ENCODE assay signal across 20 mouse cellular contexts in genomic region chr11:62565747-62566146, GRCm38 (mm10). TPM values are rescaled to one million over a fixed set of nuclear protein-coding genes. Genes with fewer than 3 reads are reported as not detected.
DNase-seq lines count a peak whose midpoint lies in the region; ATAC-seq and TF ChIP-seq lines count a peak whose summit lies in the region.
"Had no signal": no experiment of that assay in that cellular context is flagged by ENCODE, and none has a peak within 500 bp of the region (broad histone marks: within the 10 kb centered on the region; RNA-seq: fewer than 3 reads in every experiment).

No protein-coding gene starts in this region.

- no peak for TF ChIP-seq CTCF in heart, postnatal 0 days (IDR thresholded peaks at IDR 0.05; ENCODE audit: low read depth)
- no peak for TF ChIP-seq CTCF in intestine, postnatal 0 days (IDR thresholded peaks at IDR 0.05; ENCODE audit: low read depth)
- TF ChIP-seq CTCF in cerebellum, adult 2 months (IDR thresholded peaks at IDR 0.05; ENCODE audit: borderline replicate concordance, insufficient read depth, low read depth, low read length), result no peak

- no peaks in the 10 kb centered on the region for H3K36me3 ChIP-seq in heart, postnatal 0 days (replicated peaks; ENCODE audit: control insufficient read depth, insufficient read depth, low read length)
- H3K36me3 ChIP-seq in kidney, embryonic 16.5 days (ENCODE audit: insufficient read depth, low read length), result no peaks in the 10 kb centered on the region
- no peaks in the 10 kb centered on the region for H3K36me3 ChIP-seq in intestine, postnatal 0 days (ENCODE audit: control insufficient read depth, insufficient read depth)
- H3K36me3 ChIP-seq: embryonic facial prominence, embryonic 13.5 days; forebrain, embryonic 12.5 days; heart, embryonic 15.5 days; hindbrain, embryonic 15.5 days had no signal

- H3K4me3 ChIP-seq in heart, postnatal 0 days (ENCODE audit: low read depth, low read length), result no peak overlapping the region
- no peak overlapping the region for H3K4me3 ChIP-seq in kidney, embryonic 16.5 days (ENCODE audit: low read length)
- H3K4me3 ChIP-seq in intestine, postnatal 0 days (ENCODE audit: low read depth, low read length), result no peak overlapping the region
- H3K4me3 ChIP-seq in cerebellum, adult 2 months (replicated peaks; ENCODE audit: insufficient read depth, low read depth, low read length), result no peak overlapping the region
- H3K4me3 ChIP-seq: embryonic facial prominence, embryonic 13.5 days; forebrain, embryonic 12.5 days; heart, embryonic 15.5 days; hindbrain, embryonic 15.5 days had no signal

- TF ChIP-seq POLR2A in cerebellum, adult 2 months (IDR thresholded peaks at IDR 0.05; ENCODE audit: borderline replicate concordance, insufficient read depth, low read length), result no peak

- H3K9me3 ChIP-seq in heart, postnatal 0 days (replicated peaks; ENCODE audit: control insufficient read depth, low read length), result no peaks in the 10 kb centered on the region
- no peaks in the 10 kb centered on the region for H3K9me3 ChIP-seq in kidney, embryonic 16.5 days (ENCODE audit: low read length)
- no peaks in the 10 kb centered on the region for H3K9me3 ChIP-seq in intestine, postnatal 0 days (ENCODE audit: control insufficient read depth)
- H3K9me3 ChIP-seq: embryonic facial prominence, embryonic 13.5 days; forebrain, embryonic 12.5 days; heart, embryonic 15.5 days; hindbrain, embryonic 15.5 days had no signal

- no peak overlapping the region for H3K27ac ChIP-seq in heart, postnatal 0 days (ENCODE audit: low read depth)
- no peak overlapping the region for H3K27ac ChIP-seq in kidney, embryonic 16.5 days (ENCODE audit: low read length)
- H3K27ac ChIP-seq in intestine, postnatal 0 days (ENCODE audit: low read depth, low read length), result no peak overlapping the region
- H3K27ac ChIP-seq in cerebellum, adult 2 months (ENCODE audit: insufficient read depth, low read length), result no peak overlapping the region
- H3K27ac ChIP-seq: embryonic facial prominence, embryonic 13.5 days; forebrain, embryonic 12.5 days; heart, embryonic 15.5 days; hindbrain, embryonic 15.5 days had no signal

- no peak for TF ChIP-seq EP300 in heart, postnatal 0 days (IDR thresholded peaks at IDR 0.05; ENCODE audit: low read depth)

- H3K4me1 ChIP-seq in heart, postnatal 0 days (ENCODE audit: control insufficient read depth, insufficient read depth), result no peaks in the 10 kb centered on the region
- H3K4me1 ChIP-seq in kidney, embryonic 16.5 days (ENCODE audit: insufficient read depth, low read length), result no peaks in the 10 kb centered on the region
- no peaks in the 10 kb centered on the region for H3K4me1 ChIP-seq in intestine, postnatal 0 days (replicated peaks; ENCODE audit: control insufficient read depth, insufficient read depth, low read length)
- H3K4me1 ChIP-seq in cerebellum, adult 2 months (ENCODE audit: control insufficient read depth, insufficient read depth, low read length), result no peaks in the 10 kb centered on the region
- H3K4me1 ChIP-seq: embryonic facial prominence, embryonic 13.5 days; hindbrain, embryonic 15.5 days had no signal

- no peak for DNase-seq in heart, postnatal 0 days (ENCODE audit: low spot score)
- DNase-seq in heart, adult 11 months, result no peak
- no peak for DNase-seq in kidney, adult 8-10 months
- no peak for DNase-seq in cerebellum, adult 2 months
- DNase-seq in thymus, postnatal 0 days (ENCODE audit: low spot score), result no peak
- DNase-seq: adrenal gland, adult 2 months; adrenal gland, postnatal 36 days; cerebellum, adult 8-10 months; cerebellum, postnatal 14 days; embryo, embryonic 11 days; heart, postnatal 36 days had no signal

- no peaks in the 10 kb centered on the region for H3K27me3 ChIP-seq in heart, postnatal 0 days (ENCODE audit: control insufficient read depth, insufficient read depth, low read length)
- no peaks in the 10 kb centered on the region for H3K27me3 ChIP-seq in kidney, embryonic 16.5 days (ENCODE audit: insufficient read depth, low read length)
- H3K27me3 ChIP-seq in intestine, postnatal 0 days (replicated peaks; ENCODE audit: control insufficient read depth, insufficient read depth, low read length), result no peaks in the 10 kb centered on the region
- H3K27me3 ChIP-seq in cerebellum, adult 2 months (ENCODE audit: control insufficient read depth, insufficient read depth, low read length), result no peaks in the 10 kb centered on the region; the same call in 1 of the 2 replicates
- H3K27me3 ChIP-seq: embryonic facial prominence, embryonic 13.5 days; forebrain, embryonic 12.5 days; heart, embryonic 15.5 days; hindbrain, embryonic 15.5 days had no signal

- ATAC-seq in heart, postnatal 0 days (ENCODE audit: insufficient read depth, low read depth), result peak; percentile 20; the same call in 1 of the 2 replicates
- ATAC-seq in kidney, embryonic 16.5 days (ENCODE audit: low FRiP score, low TSS enrichment), result peak; percentile 63
- 0 out of 2 replicates have a peak, but pooled peaks have one; percentile 17 for ATAC-seq in granulocyte monocyte progenitor cell, adult 5-6 weeks (replicated peaks; ENCODE audit: poor library complexity, severe bottlenecking)
- 0 out of 2 replicates have a peak, but pooled peaks have one; percentile 33 for ATAC-seq in intestine, postnatal 0 days
- ATAC-seq: forebrain, embryonic 16.5 days had no signal

- 54% methylated on average over 7 of the region's 7 CpGs for WGBS in heart, postnatal 0 days
- 25% methylated on average over 7 of the region's 7 CpGs for WGBS in kidney, embryonic 16.5 days
- WGBS in intestine, postnatal 0 days, result 68% methylated on average over 7 of the region's 7 CpGs
- 66% methylated on average over 7 of the region's 7 CpGs for WGBS in cerebellum, adult 2 months

- H3K4me2 ChIP-seq in heart, postnatal 0 days (ENCODE audit: low read depth, low read length), result no peak overlapping the region
- no peak overlapping the region for H3K4me2 ChIP-seq in kidney, embryonic 16.5 days (replicated peaks; ENCODE audit: low read depth, low read length)
- no peak overlapping the region for H3K4me2 ChIP-seq in intestine, postnatal 0 days (replicated peaks; ENCODE audit: low read depth)
- H3K4me2 ChIP-seq: embryonic facial prominence, embryonic 13.5 days; forebrain, embryonic 12.5 days; heart, embryonic 11.5 days; heart, embryonic 15.5 days; hindbrain, embryonic 15.5 days had no signal

- H3K9ac ChIP-seq in heart, postnatal 0 days (replicated peaks; ENCODE audit: low read depth, low read length), result no peak overlapping the region
- no peak overlapping the region for H3K9ac ChIP-seq in kidney, embryonic 16.5 days (replicated peaks; ENCODE audit: low read length)
- H3K9ac ChIP-seq in intestine, postnatal 0 days (ENCODE audit: low read depth, low read length), result no peak overlapping the region
- H3K9ac ChIP-seq: embryonic facial prominence, embryonic 13.5 days; forebrain, embryonic 12.5 days; heart, embryonic 15.5 days; hindbrain, embryonic 15.5 days had no signal

RNA-seq across cellular contexts. Expression of gene Trpv2, which starts 8.5 kb away (rescaled TPM):
- total RNA-seq in heart, postnatal 0 days (2014; rRNA removed; ENCODE audit: low replicate concordance), result 6.4 and 7.7 TPM in 2 replicates
- polyA plus RNA-seq in heart, postnatal 0 days (2015; fragmentation: Nextera tagmentation; extraction: Ambion mirVana), result 2.6 and 3.0 TPM in 2 replicates
- 4.6 and 6.6 TPM in 2 replicates for polyA plus RNA-seq in kidney, embryonic 16.5 days (2015; fragmentation: Nextera tagmentation; extraction: Ambion mirVana)
- 13.8 and 17.5 TPM in 2 replicates for total RNA-seq in granulocyte monocyte progenitor cell, adult 5-6 weeks (2014; fragmentation: Nextera tagmentation)
- 9.2 and 10.7 TPM in 2 replicates for total RNA-seq in granulocyte monocyte progenitor cell, adult 5-6 weeks (2017)
- 6.0 and 6.3 TPM in 2 replicates for polyA plus RNA-seq in intestine, postnatal 0 days (2015; fragmentation: Nextera tagmentation; extraction: Ambion mirVana)
- polyA plus RNA-seq in cerebellum, adult 2 months (2012; rRNA removed), result 22.0 and 23.7 TPM in 2 replicates
- 48.1 and 51.6 TPM in 2 replicates for polyA plus RNA-seq in thymus, postnatal 0 days (2015; fragmentation: Nextera tagmentation; extraction: Ambion mirVana)

RNA-seq across cellular contexts. Expression of gene Ubb, which starts 14.8 kb away (rescaled TPM):
- 704 and 828 TPM in 2 replicates for total RNA-seq in heart, postnatal 0 days (2014; rRNA removed; ENCODE audit: low replicate concordance)
- 1,871 and 2,053 TPM in 2 replicates for polyA plus RNA-seq in heart, postnatal 0 days (2015; fragmentation: Nextera tagmentation; extraction: Ambion mirVana)
- polyA plus RNA-seq in kidney, embryonic 16.5 days (2015; fragmentation: Nextera tagmentation; extraction: Ambion mirVana), result 3,284 and 3,391 TPM in 2 replicates
- 870 and 954 TPM in 2 replicates for total RNA-seq in granulocyte monocyte progenitor cell, adult 5-6 weeks (2014; fragmentation: Nextera tagmentation)
- total RNA-seq in granulocyte monocyte progenitor cell, adult 5-6 weeks (2017), result 1,051 and 1,247 TPM in 2 replicates
- 2,405 and 2,440 TPM in 2 replicates for polyA plus RNA-seq in intestine, postnatal 0 days (2015; fragmentation: Nextera tagmentation; extraction: Ambion mirVana)
- 3,782 and 4,320 TPM in 2 replicates for polyA plus RNA-seq in cerebellum, adult 2 months (2012; rRNA removed)
- 3,204 and 3,318 TPM in 2 replicates for polyA plus RNA-seq in thymus, postnatal 0 days (2015; fragmentation: Nextera tagmentation; extraction: Ambion mirVana)

RNA-seq across cellular contexts. Expression of gene Cenpv, which starts 26.7 kb away (rescaled TPM):
- 19.1 and 111 TPM in 2 replicates for total RNA-seq in heart, postnatal 0 days (2014; rRNA removed; ENCODE audit: low replicate concordance)
- polyA plus RNA-seq in heart, postnatal 0 days (2015; fragmentation: Nextera tagmentation; extraction: Ambion mirVana), result 13.1 and 14.6 TPM in 2 replicates
- 7.6 and 17.7 TPM in 2 replicates for polyA plus RNA-seq in kidney, embryonic 16.5 days (2015; fragmentation: Nextera tagmentation; extraction: Ambion mirVana)
- 25.2 and 30.3 TPM in 2 replicates for total RNA-seq in granulocyte monocyte progenitor cell, adult 5-6 weeks (2014; fragmentation: Nextera tagmentation)
- total RNA-seq in granulocyte monocyte progenitor cell, adult 5-6 weeks (2017), result 12.8 and 15.7 TPM in 2 replicates
- 54.9 and 55.2 TPM in 2 replicates for polyA plus RNA-seq in intestine, postnatal 0 days (2015; fragmentation: Nextera tagmentation; extraction: Ambion mirVana)
- 46.7 and 52.4 TPM in 2 replicates for polyA plus RNA-seq in cerebellum, adult 2 months (2012; rRNA removed)
- polyA plus RNA-seq in thymus, postnatal 0 days (2015; fragmentation: Nextera tagmentation; extraction: Ambion mirVana), result 20.8 and 21.2 TPM in 2 replicates
